Mouse (Mus musculus): ENCODE measurements around the gene Gm11938.

Gene Gm11938

DNA sequence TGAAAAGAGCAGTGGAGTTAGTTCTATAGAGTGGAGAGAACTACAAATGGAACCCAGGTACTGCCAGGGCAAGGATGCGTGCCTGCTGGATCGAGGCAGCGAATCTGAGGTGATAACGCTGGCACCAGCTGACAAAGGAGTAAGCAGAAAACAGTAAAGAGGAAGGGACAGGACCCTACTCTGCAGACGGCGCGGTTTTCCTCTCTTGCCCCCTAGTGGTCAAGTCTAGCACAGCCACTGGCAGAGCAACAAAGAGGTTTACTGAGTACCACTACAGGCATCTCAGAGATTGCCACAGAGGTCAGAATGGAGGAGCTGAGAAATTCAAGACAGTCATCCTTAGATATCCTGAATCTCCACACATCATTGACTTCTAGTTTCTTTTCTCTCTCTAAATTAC lies 29.0 kb downstream of the Gm11938 start:
- no peak for DNase-seq (ENCODE audit: low spot score in 2 of 2)

DNA sequence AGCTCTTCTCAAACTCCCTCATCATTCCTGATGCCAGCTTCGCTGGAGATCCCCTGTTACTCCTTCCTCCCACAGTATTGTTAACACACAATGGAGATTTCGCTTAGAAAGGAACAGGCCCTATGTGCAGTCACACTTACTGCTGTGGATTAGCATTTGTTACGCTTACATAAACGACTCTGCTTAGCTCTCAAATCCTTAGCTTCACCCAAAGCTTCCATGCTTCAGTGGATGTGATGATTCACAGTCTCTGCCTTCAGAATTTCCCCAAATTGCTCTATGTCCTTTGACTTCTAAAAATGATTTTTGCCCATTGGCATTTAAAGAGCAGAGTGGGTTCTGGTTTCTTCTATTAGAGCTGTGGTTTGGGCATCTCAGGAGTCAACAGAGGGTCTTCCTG lies 29.9 kb downstream of the Gm11938 start:
- no peak for DNase-seq (ENCODE audit: low spot score in 2 of 2)

DNA sequence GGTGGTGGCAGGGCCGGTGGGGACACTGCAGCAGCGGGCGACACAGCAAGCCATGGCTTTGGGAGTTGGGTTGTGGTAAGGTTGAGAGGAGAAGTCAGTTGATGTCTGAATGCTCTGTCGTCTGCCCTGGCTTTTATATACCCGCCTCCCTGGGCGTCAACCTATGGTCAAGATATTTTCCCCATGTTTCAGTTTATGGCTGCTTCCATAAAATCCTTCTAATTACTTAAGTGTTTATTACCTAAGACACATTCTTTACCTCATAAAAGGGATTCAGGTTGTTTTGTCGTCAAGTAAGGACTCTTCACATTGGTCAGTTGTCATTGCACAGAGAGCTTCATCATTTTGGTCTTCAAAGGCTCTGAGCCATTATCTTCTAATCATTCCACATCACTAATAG lies 36.6 kb downstream of the Gm11938 start, which contains the start of gene Krtap3-1:
Krtap3-1 (minus strand) TSS at position 101 of the 400 bp plus-strand sequence.
- DNase-seq (ENCODE audit: low spot score in 2 of 2) = no peak

DNA sequence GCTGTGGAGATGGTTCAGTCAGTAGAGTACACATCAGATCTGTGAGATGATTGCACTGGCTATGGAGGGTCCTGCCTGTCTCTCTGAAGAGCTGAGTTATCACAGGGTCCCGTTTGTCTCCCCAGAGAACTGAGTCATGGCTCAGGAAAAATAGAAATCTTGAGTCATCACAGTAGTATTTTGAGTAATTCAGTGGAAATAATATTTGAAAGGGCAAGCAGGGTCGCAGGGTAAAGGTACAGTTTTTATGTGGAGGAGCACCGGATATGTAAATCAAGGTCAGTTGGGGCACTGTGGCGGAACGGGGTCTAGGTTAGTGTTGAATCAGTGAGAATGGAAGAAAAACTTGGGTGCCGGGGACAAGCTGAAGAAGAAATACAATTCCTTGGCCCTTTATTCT lies 40.5 kb downstream of the Gm11938 start:
- DNase-seq (ENCODE audit: low spot score in 2 of 2) = no peak

DNA sequence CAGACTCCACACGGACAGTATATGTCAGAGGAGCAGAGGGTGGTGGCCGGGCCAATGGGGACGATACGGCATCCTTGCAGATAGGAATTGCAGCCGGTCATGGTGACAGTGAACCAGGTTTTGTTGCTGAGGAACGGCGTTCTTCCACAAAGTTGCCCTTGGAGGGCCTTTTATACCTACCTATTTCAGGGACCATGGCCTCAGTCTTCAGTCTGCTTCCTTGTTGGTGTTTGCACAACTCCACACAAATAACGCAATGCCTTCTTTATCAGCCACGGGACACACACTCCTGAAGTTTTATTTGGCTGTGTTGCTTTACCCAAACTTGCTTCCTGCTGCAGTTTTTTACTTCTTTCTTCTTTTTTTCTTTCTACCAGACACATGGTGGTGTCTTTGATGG lies 43.7 kb downstream of the Gm11938 start, which contains the start of gene Gm11939:
Gm11939 (minus strand) TSS at position 101 of the 400 bp plus-strand sequence.
- DNase-seq (ENCODE audit: low spot score in 2 of 2) = no peak

DNA sequence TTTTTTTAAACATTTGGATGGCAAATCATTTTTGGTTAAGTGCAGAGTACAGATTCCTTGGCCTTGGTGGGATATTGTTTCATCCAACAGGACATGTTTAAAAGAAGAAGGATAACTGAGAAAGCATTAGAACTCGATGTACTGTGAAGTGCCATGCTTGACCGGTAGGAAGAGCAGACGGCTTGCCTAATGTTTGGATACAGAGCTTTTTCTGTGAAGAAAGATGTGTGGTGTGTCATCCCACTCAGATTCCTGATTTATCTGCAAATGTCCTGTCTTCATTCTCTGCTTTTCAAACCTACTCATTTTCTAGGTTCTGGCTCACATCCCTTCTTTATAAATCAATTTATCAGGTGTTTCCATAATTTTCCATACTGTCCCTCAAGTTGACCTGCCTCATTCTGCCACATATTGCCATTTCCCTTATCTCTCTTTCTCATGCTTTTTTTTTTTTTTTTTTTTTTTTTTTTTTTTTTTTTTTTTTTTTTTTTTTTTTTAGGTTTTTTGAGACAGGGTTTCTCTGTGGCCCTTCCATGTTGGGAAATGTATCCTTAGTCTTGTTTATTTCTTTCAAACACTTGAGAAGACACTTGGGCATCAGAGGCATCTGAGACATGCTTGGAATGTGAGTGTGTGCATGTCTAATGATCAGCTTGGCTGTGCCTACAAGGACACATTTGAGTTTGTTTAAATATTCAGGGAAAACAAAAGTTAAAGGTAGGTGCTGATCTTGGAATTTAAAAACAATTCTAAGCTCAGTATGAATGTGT lies 44.9 kb downstream of the Gm11938 start:
- peak in 1 of 2 experiments; percentile 9 for DNase-seq (ENCODE audit: low spot score in 2 of 2)

DNA sequence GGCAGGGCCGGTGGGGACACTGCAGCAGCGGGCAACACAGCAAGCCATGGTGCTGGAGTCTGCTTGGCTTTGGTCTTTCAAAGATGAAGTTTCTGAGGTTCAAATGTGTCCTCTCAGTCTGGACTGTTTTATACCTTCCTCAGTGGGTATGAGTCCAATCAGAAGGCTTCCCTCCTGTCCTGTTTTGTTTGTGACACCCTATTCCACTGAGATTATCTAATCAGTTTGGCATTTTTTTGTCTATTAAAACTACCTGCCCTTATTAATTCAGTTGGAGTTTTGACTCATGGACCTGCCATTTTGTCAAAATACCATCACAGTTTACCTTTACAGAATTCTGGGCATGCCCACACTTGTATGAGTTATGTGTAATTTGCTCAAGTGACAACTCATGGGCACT lies 46.4 kb downstream of the Gm11938 start, which contains the start of gene Krtap3-2:
Krtap3-2 (minus strand) TSS at position 101 of the 400 bp plus-strand sequence.
- no peak for DNase-seq (ENCODE audit: low spot score in 2 of 2)

DNA sequence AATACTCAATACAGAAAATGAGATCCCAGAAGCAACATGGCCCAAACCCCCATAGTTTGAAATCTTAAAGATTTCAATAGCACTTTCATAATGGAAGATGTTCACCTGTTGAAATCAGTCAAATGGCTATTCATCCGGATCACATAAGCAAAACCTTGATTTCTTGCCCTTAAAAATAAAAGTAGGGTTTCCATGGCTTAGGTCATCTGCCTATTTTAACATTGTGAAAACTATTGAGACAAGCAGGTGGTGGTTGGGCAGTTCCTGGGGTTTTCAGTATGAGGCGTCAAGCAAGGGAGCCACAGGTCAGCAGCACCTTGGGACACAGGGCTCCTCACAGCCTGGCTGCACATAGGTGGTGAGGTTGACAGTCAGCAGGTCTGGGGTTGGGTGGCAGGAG lies 46.9 kb downstream of the Gm11938 start:
- no peak for DNase-seq (ENCODE audit: low spot score in 2 of 2)
